Mouse (Mus musculus) forebrain, embryonic 16.5 days (tissue): ENCODE measurements at regions not wholly inside any gene's neighbourhood (a gene's known extent, or its start where the extent isn't known, plus 50 kb on each side); places are given as distances from the start of the nearest gene placed in this dataset.

Experiments used
- ATAC-seq: fragments of 200-750 bp; cut with Nextera tagmentation; 2 replicates; pipeline ENCODE4 v1.8.0; 2017; ENCODE audit warnings: mild to moderate bottlenecking, moderate library complexity
- H3K27ac ChIP-seq: fragments of 300-500 bp; sonication (generic); 2 replicates; pipeline ENCODE4 v1.5.1; 2014; ENCODE audit warnings: low read length, control low read depth
- H3K27me3 ChIP-seq: fragments of 300-500 bp; sonication (generic); replicated peaks from 2 replicates; pipeline ENCODE4 v1.6.1; 2014; ENCODE audit warnings: low read length; ENCODE audit not compliant: control insufficient read depth, insufficient read depth
- H3K36me3 ChIP-seq: fragments of 300-500 bp; sonication (generic); 2 replicates; pipeline ENCODE4 v1.6.1; 2014; ENCODE audit not compliant: control insufficient read depth, insufficient read depth
- H3K4me1 ChIP-seq: fragments of 300-500 bp; sonication (generic); replicated peaks from 2 replicates; pipeline ENCODE4 v1.6.1; 2014; ENCODE audit warnings: low read length; ENCODE audit not compliant: control insufficient read depth, insufficient read depth
- H3K4me2 ChIP-seq: fragments of 300-500 bp; sonication (generic); 2 replicates; pipeline ENCODE4 v1.6.1; 2014; ENCODE audit warnings: mild to moderate bottlenecking, low read length, control low read depth
- H3K4me3 ChIP-seq: fragments of 300-500 bp; sonication (generic); replicated peaks from 2 replicates; pipeline ENCODE4 v1.5.1; 2014; ENCODE audit warnings: mild to moderate bottlenecking, low read length, control low read depth
- H3K9ac ChIP-seq: fragments of 300-500 bp; sonication (generic); replicated peaks from 2 replicates; pipeline ENCODE4 v1.6.1; 2014; ENCODE audit warnings: low read depth, low read length, control low read depth
- H3K9me3 ChIP-seq: fragments of 300-500 bp; sonication (generic); 2 replicates; pipeline ENCODE4 v1.6.1; 2016; ENCODE audit warnings: low read length; ENCODE audit not compliant: control insufficient read depth
- WGBS: fragments of 180-500 bp; shearing (Covaris S2); extraction: QIAGEN DNeasy Blood & Tissue Kit; methylation state at CpG from one replicate; pipeline ENCODE4 v1.1.7; 2014; 5-methylcytosine and 5-hydroxymethylcytosine counted together

DNA sequence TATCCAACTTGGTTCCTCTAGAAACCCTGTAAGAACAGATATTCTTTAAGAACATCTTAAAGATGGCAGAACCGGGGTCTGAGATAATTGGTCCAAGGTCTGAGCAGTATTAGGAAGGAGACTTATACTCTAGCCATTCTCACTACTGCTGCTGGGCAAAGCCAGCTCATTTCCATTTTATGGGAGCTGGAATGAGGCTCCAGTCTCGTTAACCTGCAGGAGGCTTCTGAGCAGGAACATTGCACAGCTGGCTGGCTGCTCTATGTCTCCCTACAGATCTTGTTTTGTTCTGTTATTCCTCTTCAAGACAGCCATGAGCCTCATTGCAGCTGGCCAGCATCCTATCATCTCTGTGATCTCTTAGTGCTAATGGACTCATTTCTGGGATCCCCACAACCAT is 136.3 kb upstream of the Mylip start:
- H3K9me3 ChIP-seq, result no peaks in the 10 kb centered on the region
- H3K9ac ChIP-seq, result no peak overlapping the region

DNA sequence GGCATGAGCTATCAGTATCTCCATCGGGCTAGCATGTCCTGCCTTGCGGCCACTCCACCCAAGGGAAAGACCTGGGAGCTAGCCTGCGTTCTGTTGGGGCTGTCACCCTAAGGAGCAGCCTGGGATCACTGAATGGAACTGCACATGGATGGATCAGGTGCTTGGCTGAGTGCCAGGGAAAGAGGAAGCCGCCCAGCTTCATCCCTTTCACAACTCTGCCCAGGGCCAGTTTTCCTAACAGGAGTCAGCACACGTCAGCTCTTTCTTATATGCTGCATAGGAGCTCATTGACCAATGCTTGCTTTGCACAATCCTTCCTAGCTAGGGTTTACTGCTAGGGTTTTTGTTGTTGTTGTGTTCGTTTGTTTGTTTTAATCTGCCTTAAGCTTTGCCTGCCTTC is 134.3 kb upstream of the Mylip start:
- Histone ChIP-seq H3K36me3 (no peaks in the 10 kb centered on the region), H3K4me2 (no peak overlapping the region), H3K4me3 (no peak overlapping the region), H3K27me3 (no peaks in the 10 kb centered on the region), H3K9ac (no peak overlapping the region), H3K9me3 (no peaks in the 10 kb centered on the region), H3K27ac (no peak overlapping the region), H3K4me1 (no peaks in the 10 kb centered on the region)
- WGBS, result 67% methylated on average over 6 of the region's 6 CpGs
- ATAC-seq, result no peak

More for the DNA sequence above, 136.3 kb upstream of the Mylip start:
- no peak for ATAC-seq
- no peak overlapping the region for H3K4me2 ChIP-seq
- H3K4me3 ChIP-seq, result no peak overlapping the region
- no peaks in the 10 kb centered on the region; the same call in 1 of the 2 replicates for H3K4me1 ChIP-seq
- no peak overlapping the region for H3K27ac ChIP-seq
- H3K36me3 ChIP-seq, result no peaks in the 10 kb centered on the region
- no peaks in the 10 kb centered on the region for H3K27me3 ChIP-seq
- 46% methylated on average over 2 of the region's 2 CpGs for WGBS

- Histone ChIP-seq H3K36me3 (no peaks in the 10 kb centered on the region), H3K9ac (no peak overlapping the region), H3K4me2 (no peak overlapping the region), H3K27me3 (no peaks in the 10 kb centered on the region), H3K4me3 (no peak overlapping the region), H3K9me3 (no peaks in the 10 kb centered on the region), H3K27ac (no peak overlapping the region), H3K4me1 (no peaks in the 10 kb centered on the region)
- 74% methylated on average over 5 of the region's 5 CpGs for WGBS
- no peak for ATAC-seq
Measured at GRCm38 (mm10) chr13:45262011-45262410, 127.5 kb upstream of the Mylip start.

GRCm38 (mm10) chr13:45266287-45267064 is 123.1 kb upstream of the Mylip start:
- H3K4me3 ChIP-seq, result no peak overlapping the region
- 89% methylated on average over 6 of the region's 6 CpGs for WGBS
- no peak overlapping the region for H3K27ac ChIP-seq

GRCm38 (mm10) chr13:45267446-45267845 is 122.1 kb upstream of the Mylip start:
- Histone ChIP-seq H3K4me2 (no peak overlapping the region), H3K4me3 (no peak overlapping the region), H3K9ac (no peak overlapping the region), H3K9me3 (no peaks in the 10 kb centered on the region), H3K36me3 (no peaks in the 10 kb centered on the region), H3K27ac (no peak overlapping the region), H3K27me3 (no peaks in the 10 kb centered on the region), H3K4me1 (no peaks in the 10 kb centered on the region)
- 80% methylated on average over 5 of the region's 5 CpGs for WGBS
- no peak for ATAC-seq

More at GRCm38 (mm10) chr13:45266287-45267064, 123.1 kb upstream of the Mylip start:
- Histone ChIP-seq H3K36me3 (no peaks in the 10 kb centered on the region), H3K4me1 (no peaks in the 10 kb centered on the region), H3K4me2 (no peak overlapping the region), H3K9me3 (no peaks in the 10 kb centered on the region), H3K9ac (no peak overlapping the region), H3K27me3 (no peaks in the 10 kb centered on the region)
- no peak for ATAC-seq

- Histone ChIP-seq H3K4me3 (no peak overlapping the region), H3K4me1 (no peaks in the 10 kb centered on the region), H3K27me3 (no peaks in the 10 kb centered on the region), H3K9ac (no peak overlapping the region), H3K4me2 (no peak overlapping the region), H3K27ac (no peak overlapping the region), H3K9me3 (no peaks in the 10 kb centered on the region), H3K36me3 (no peaks in the 10 kb centered on the region)
- no peak; the same call in 1 of the 2 replicates for ATAC-seq
- 64% methylated on average over 4 of the region's 4 CpGs for WGBS
Measured at GRCm38 (mm10) chr13:45267906-45268305, 121.6 kb upstream of the Mylip start.

DNA sequence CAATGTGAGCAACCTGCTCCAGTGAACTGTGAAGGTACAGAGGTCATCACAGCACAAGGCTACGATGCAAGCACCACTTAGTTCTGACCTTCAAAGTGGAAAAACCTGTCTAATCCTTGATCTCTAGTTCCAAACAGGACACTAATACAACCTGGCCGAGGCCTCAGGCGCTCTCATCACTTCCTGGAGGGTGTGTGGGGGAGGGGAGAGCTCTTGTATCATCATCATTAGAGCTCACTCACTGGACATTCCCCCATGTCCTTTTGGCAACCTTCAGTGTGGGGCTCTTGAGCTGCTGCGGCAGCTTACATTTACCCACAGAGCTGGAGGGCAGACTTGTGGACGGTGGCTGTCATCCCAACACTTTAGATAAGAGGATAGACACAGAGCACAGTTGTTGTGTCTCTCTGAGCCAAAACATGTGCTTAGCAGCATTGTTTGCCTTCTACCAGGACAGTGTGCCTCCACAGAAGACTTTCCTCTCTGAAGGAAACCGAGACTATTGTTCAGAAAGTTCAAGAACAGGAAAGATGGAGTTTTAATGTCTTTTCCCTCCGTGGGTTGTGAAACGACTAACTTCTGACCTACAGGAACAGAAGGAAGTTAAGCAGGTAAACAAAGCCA is 115.2 kb upstream of the Mylip start:
- 89% methylated on average over 8 of the region's 8 CpGs for WGBS
- Histone ChIP-seq H3K4me2 (no peak overlapping the region), H3K36me3 (no peaks in the 10 kb centered on the region), H3K27me3 (no peaks in the 10 kb centered on the region), H3K4me3 (no peak overlapping the region), H3K9ac (no peak overlapping the region), H3K4me1 (no peaks in the 10 kb centered on the region), H3K27ac (no peak overlapping the region), H3K9me3 (no peaks in the 10 kb centered on the region)
- ATAC-seq, result no peak

DNA sequence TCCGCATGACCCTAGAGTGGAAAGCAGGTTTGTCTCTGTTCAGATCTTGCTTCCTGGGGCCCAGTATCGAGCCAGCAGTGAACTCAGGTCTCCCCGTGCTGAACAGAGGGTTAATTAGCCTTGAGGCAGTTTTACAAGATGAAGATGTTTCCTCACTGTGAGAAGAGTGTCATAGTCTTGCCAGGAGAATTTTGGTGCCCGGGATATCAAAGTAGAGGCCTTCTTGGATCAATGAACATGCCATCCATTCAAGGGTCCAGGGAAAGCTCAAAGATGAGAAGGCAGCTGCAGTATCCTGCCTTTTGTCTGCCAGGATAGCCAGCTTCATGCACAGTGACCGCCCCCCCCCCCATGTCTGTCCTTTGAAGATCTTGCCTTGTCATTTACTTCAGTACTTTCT is 114.2 kb upstream of the Mylip start:
- 77% methylated on average over 5 of the region's 5 CpGs for WGBS
- H3K4me2 ChIP-seq, result no peak overlapping the region
- H3K27ac ChIP-seq, result no peak overlapping the region

DNA sequence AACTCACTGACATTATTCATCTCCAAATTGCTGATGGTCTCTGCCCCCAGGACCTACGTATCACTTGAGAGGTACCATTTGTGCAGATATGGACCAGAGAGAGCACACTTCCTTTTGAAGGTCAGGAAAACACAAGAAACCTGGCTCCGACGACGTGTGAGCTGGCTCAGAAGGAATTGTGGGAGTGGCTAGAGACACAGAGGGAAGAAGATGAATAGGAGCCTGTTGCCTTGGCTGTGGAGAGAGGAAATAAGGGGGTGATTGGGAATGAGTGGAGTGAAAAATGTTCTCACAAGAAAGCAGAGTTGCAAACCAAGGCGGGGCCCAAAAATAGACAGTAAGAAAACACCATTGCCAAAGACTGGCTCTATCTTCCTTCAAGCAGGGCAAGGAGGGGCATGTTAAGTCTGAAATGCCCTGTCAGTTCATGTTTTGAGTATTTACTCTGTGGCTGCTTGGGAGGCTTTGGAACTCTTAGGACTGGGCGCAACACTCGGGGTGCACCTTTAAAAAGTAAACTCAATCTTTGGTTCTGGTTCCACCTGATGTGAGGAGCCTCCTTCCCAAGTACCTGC is 111.6 kb upstream of the Mylip start:
- Histone ChIP-seq H3K27me3 (no peaks in the 10 kb centered on the region), H3K9me3 (no peaks in the 10 kb centered on the region), H3K4me2 (no peak overlapping the region), H3K27ac (no peak overlapping the region), H3K36me3 (no peaks in the 10 kb centered on the region), H3K4me1 (no peaks in the 10 kb centered on the region), H3K4me3 (no peak overlapping the region), H3K9ac (no peak overlapping the region)
- WGBS, result 77% methylated on average over 7 of the region's 7 CpGs
- ATAC-seq, result no peak

More for the DNA sequence above, 114.2 kb upstream of the Mylip start:
- no peak for ATAC-seq
- no peaks in the 10 kb centered on the region for H3K27me3 ChIP-seq
- H3K9ac ChIP-seq, result no peak overlapping the region
- H3K36me3 ChIP-seq, result no peaks in the 10 kb centered on the region
- no peaks in the 10 kb centered on the region for H3K4me1 ChIP-seq
- no peak overlapping the region for H3K4me3 ChIP-seq
- H3K9me3 ChIP-seq, result no peaks in the 10 kb centered on the region
